Mouse (Mus musculus) cortical plate, adult 2 months (tissue): ENCODE data around the gene Cacna1d.

Experiments used
- CTCF ChIP-seq: fragments of 200-500 bp; IDR thresholded peaks from 2 replicates; pipeline ENCODE4 v1.5.1; 2011; ENCODE audit warnings: mild to moderate bottlenecking, control low read depth, low read length; ENCODE audit not compliant: insufficient read depth; ENCODE audit errors: extremely low read depth
- POLR2A ChIP-seq: fragments of 200-500 bp; IDR thresholded peaks from 2 replicates; pipeline ENCODE4 v1.6.1; 2011; ENCODE audit warnings: mild to moderate bottlenecking, low read length, control low read depth; ENCODE audit not compliant: insufficient read depth; ENCODE audit errors: extremely low read depth

DNA sequence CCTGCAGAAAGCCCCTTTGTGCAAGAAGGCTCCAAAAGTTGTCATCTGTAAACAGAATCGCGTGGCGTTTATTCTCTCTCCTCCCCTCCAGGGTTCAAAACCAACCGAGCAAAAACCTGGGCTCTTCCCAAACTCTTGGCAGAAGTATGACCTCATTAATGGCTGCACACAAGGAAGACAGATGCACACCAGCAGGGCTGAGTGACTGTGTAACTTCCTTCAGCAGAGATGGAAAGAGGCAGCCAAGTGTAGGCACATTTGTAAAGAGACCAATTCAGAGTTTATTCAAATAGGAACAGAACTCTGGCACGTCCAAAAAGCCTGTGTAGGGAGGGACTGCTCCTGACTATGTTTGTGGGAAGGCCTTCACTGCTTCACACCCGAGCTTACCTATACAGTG is 385.7 kb downstream of the Cacna1d start:
- no peak for TF ChIP-seq CTCF
- TF ChIP-seq POLR2A = no peak
